Mouse (Mus musculus) olfactory bulb, adult 2 months (tissue): ENCODE data around the gene Avpr1b.

Experiments
- CTCF ChIP-seq: fragments of 200-500 bp; IDR thresholded peaks from 2 replicates; pipeline ENCODE4 v1.5.1; 2012; ENCODE audit warnings: low read depth, mild to moderate bottlenecking, low read length, moderate library complexity; ENCODE audit not compliant: insufficient read depth
- POLR2A ChIP-seq: fragments of 200-500 bp; IDR thresholded peaks from 2 replicates; pipeline ENCODE4 v1.6.1; 2012; ENCODE audit warnings: mild to moderate bottlenecking, low read depth, low read length, moderate library complexity; ENCODE audit not compliant: insufficient read depth

GRCm38 (mm10) chr1:131614641-131615040 is 15.6 kb downstream of the Avpr1b start:
- no peak for TF ChIP-seq CTCF
- no peak for TF ChIP-seq POLR2A
